Mouse (Mus musculus) midbrain, embryonic 12.5 days (tissue): Measurements from ENCODE around the gene Fyn. TPM values are rescaled to one million over a fixed set of nuclear protein-coding genes. Genes with fewer than 3 reads are reported as not detected.

Experiments used
- ATAC-seq: fragments of 200-750 bp; cut with Nextera tagmentation; 2 replicates; pipeline ENCODE4 v1.8.0; 2017; ENCODE audit warnings: low read depth, moderate TSS enrichment, moderate library complexity; ENCODE audit not compliant: low FRiP score
- H3K27ac ChIP-seq: fragments of 300-500 bp; sonication (generic); replicated peaks from 2 replicates; pipeline ENCODE4 v1.5.1; 2016; ENCODE audit warnings: mild to moderate bottlenecking
- H3K27me3 ChIP-seq: fragments of 300-500 bp; sonication (generic); 2 replicates; pipeline ENCODE4 v1.6.1; 2016; ENCODE audit warnings: mild to moderate bottlenecking
- H3K36me3 ChIP-seq: fragments of 300-500 bp; sonication (generic); 2 replicates; pipeline ENCODE4 v1.6.1; 2016
- H3K4me1 ChIP-seq: fragments of 300-500 bp; sonication (generic); 2 replicates; pipeline ENCODE4 v1.6.1; 2016
- H3K4me2 ChIP-seq: fragments of 300-500 bp; sonication (generic); replicated peaks from 2 replicates; pipeline ENCODE4 v1.6.1; 2016; ENCODE audit warnings: mild to moderate bottlenecking, moderate library complexity
- H3K4me3 ChIP-seq: fragments of 300-500 bp; sonication (generic); 2 replicates; pipeline ENCODE4 v1.5.1; 2016; ENCODE audit warnings: mild to moderate bottlenecking
- H3K9ac ChIP-seq: fragments of 300-500 bp; sonication (generic); replicated peaks from 2 replicates; pipeline ENCODE4 v1.6.1; 2016; ENCODE audit warnings: mild to moderate bottlenecking, moderate library complexity
- H3K9me3 ChIP-seq: fragments of 300-500 bp; sonication (generic); 2 replicates; pipeline ENCODE4 v1.6.1; 2016; ENCODE audit warnings: mild to moderate bottlenecking
- WGBS: fragments of 180-500 bp; shearing (Covaris S2); methylation state at CpG from one replicate; pipeline ENCODE4 v1.1.7; 2016; 5-methylcytosine and 5-hydroxymethylcytosine counted together
- polyA plus RNA-seq: library from polyadenylated mRNA; unstranded; fragments of >200 nt; fragmentation: Nextera tagmentation; extraction: Ambion mirVana; gene quantifications from 2 replicates; pipeline ENCODE4 v1.2.1, GENCODE M21; 2016

Fyn gene
- polyA plus RNA-seq, 1 experiment from 2014 or later: 52.7 TPM

GRCm38 (mm10) chr10:39520123-39520989 lies 151.7 kb downstream of the Fyn start:
- peaks cover 19% of the 10 kb centered on the region for H3K36me3 ChIP-seq
- H3K27me3 ChIP-seq: no peaks in the 10 kb centered on the region
- peak; percentile 72 for ATAC-seq
- H3K4me3 ChIP-seq: no peak overlapping the region
- WGBS: 58% methylated on average over 9 of the region's 9 CpGs
- 0 out of 2 replicates have a peak overlapping the region, but pooled peaks have one; percentile 15 for H3K27ac ChIP-seq
- H3K4me2 ChIP-seq: no peak overlapping the region
- peaks cover 52% of the 10 kb centered on the region for H3K4me1 ChIP-seq
- H3K9ac ChIP-seq: no peak overlapping the region
- no peaks in the 10 kb centered on the region for H3K9me3 ChIP-seq

GRCm38 (mm10) chr10:39521327-39521726 lies 152.7 kb downstream of the Fyn start:
- Histone ChIP-seq H3K4me2 (no peak overlapping the region), H3K4me3 (no peak overlapping the region), H3K27me3 (no peaks in the 10 kb centered on the region), H3K36me3 (peaks cover 19% of the 10 kb centered on the region; the same call in 1 of the 2 replicates), H3K4me1 (peaks cover 55% of the 10 kb centered on the region), H3K9ac (no peak overlapping the region), H3K9me3 (no peaks in the 10 kb centered on the region), H3K27ac (no peak overlapping the region)
- WGBS: 87% methylated on average over 1 of the region's 1 CpGs
- no peak for ATAC-seq

- Histone ChIP-seq H3K9ac (no peak overlapping the region), H3K4me1 (peaks cover 56% of the 10 kb centered on the region), H3K27ac (no peak overlapping the region), H3K27me3 (no peaks in the 10 kb centered on the region), H3K4me2 (no peak overlapping the region), H3K36me3 (peaks cover 18% of the 10 kb centered on the region), H3K4me3 (no peak overlapping the region), H3K9me3 (no peaks in the 10 kb centered on the region)
- 88% methylated on average over 5 of the region's 5 CpGs for WGBS
- no peak for ATAC-seq
Observed at GRCm38 (mm10) chr10:39521861-39522391, 153.3 kb downstream of the Fyn start.

- 55% methylated on average over 11 of the region's 11 CpGs for WGBS
- Histone ChIP-seq H3K27me3 (no peaks in the 10 kb centered on the region), H3K9ac (no peak overlapping the region), H3K4me2 (no peak overlapping the region), H3K36me3 (peaks cover 26% of the 10 kb centered on the region), H3K27ac (peak overlapping the region; percentile 50), H3K4me3 (no peak overlapping the region), H3K9me3 (no peaks in the 10 kb centered on the region), H3K4me1 (peaks cover 48% of the 10 kb centered on the region)
- no peak for ATAC-seq
Observed at GRCm38 (mm10) chr10:39522857-39523614, 154.4 kb downstream of the Fyn start.

- Histone ChIP-seq H3K9me3 (no peaks in the 10 kb centered on the region), H3K36me3 (peaks cover 26% of the 10 kb centered on the region), H3K4me3 (no peak overlapping the region), H3K27ac (0 out of 2 replicates have a peak overlapping the region, but pooled peaks have one; percentile 31), H3K4me1 (peaks cover 44% of the 10 kb centered on the region), H3K9ac (no peak overlapping the region), H3K27me3 (no peaks in the 10 kb centered on the region), H3K4me2 (no peak overlapping the region)
- 71% methylated on average over 8 of the region's 8 CpGs for WGBS
- ATAC-seq: no peak
Observed at GRCm38 (mm10) chr10:39524355-39524754, 155.7 kb downstream of the Fyn start.

GRCm38 (mm10) chr10:39525431-39525830 lies 156.8 kb downstream of the Fyn start:
- H3K4me1 ChIP-seq: peaks cover 39% of the 10 kb centered on the region
- ATAC-seq: no peak
- WGBS: 86% methylated on average over 13 of the region's 13 CpGs
- H3K27ac ChIP-seq: no peak overlapping the region
- H3K9me3 ChIP-seq: no peaks in the 10 kb centered on the region
- no peak overlapping the region for H3K4me3 ChIP-seq
- no peaks in the 10 kb centered on the region for H3K27me3 ChIP-seq
- peaks cover 31% of the 10 kb centered on the region for H3K36me3 ChIP-seq
- H3K4me2 ChIP-seq: no peak overlapping the region
- H3K9ac ChIP-seq: no peak overlapping the region

- Histone ChIP-seq H3K27ac (0 out of 2 replicates have a peak overlapping the region, but pooled peaks have one; percentile 15), H3K9me3 (no peaks in the 10 kb centered on the region), H3K4me3 (no peak overlapping the region), H3K9ac (no peak overlapping the region), H3K27me3 (no peaks in the 10 kb centered on the region), H3K36me3 (peaks cover 31% of the 10 kb centered on the region), H3K4me1 (peaks cover 36% of the 10 kb centered on the region), H3K4me2 (no peak overlapping the region)
- 19% methylated on average over 5 of the region's 5 CpGs for WGBS
- no peak for ATAC-seq
Observed at GRCm38 (mm10) chr10:39527113-39527512, 158.5 kb downstream of the Fyn start.

- H3K27me3 ChIP-seq: no peaks in the 10 kb centered on the region
- peaks cover 30% of the 10 kb centered on the region for H3K4me1 ChIP-seq
- H3K9me3 ChIP-seq: no peaks in the 10 kb centered on the region
- peaks cover 38% of the 10 kb centered on the region for H3K36me3 ChIP-seq
- H3K27ac ChIP-seq: peak overlapping the region; percentile 56
- 67% methylated on average over 14 of the region's 14 CpGs for WGBS
- H3K9ac ChIP-seq: 0 out of 2 replicates have a peak overlapping the region, but pooled peaks have one; percentile 24
- ATAC-seq: no peak
- H3K4me3 ChIP-seq: no peak overlapping the region
- no peak overlapping the region for H3K4me2 ChIP-seq
Observed at GRCm38 (mm10) chr10:39529179-39529578, 160.5 kb downstream of the Fyn start.

- WGBS: 57% methylated on average over 20 of the region's 20 CpGs
- no peak overlapping the region for H3K4me3 ChIP-seq
- ATAC-seq: no peak
- no peak overlapping the region for H3K27ac ChIP-seq
- H3K4me1 ChIP-seq: peaks cover 39% of the 10 kb centered on the region
- no peak overlapping the region for H3K9ac ChIP-seq
- H3K27me3 ChIP-seq: no peaks in the 10 kb centered on the region
- no peaks in the 10 kb centered on the region for H3K9me3 ChIP-seq
- peaks cover 29% of the 10 kb centered on the region for H3K36me3 ChIP-seq
- no peak overlapping the region for H3K4me2 ChIP-seq
Observed at GRCm38 (mm10) chr10:39532008-39532740, 163.5 kb downstream of the Fyn start.

GRCm38 (mm10) chr10:39532823-39533222 lies 164.2 kb downstream of the Fyn start:
- no peak for ATAC-seq
- Histone ChIP-seq H3K4me3 (no peak overlapping the region), H3K9ac (no peak overlapping the region), H3K9me3 (no peaks in the 10 kb centered on the region), H3K27me3 (no peaks in the 10 kb centered on the region), H3K4me1 (peaks cover 38% of the 10 kb centered on the region; the same call in 1 of the 2 replicates), H3K4me2 (no peak overlapping the region), H3K27ac (0 out of 2 replicates have a peak overlapping the region, but pooled peaks have one; percentile 15), H3K36me3 (peaks cover 27% of the 10 kb centered on the region)
- WGBS: 54% methylated on average over 7 of the region's 7 CpGs

- H3K36me3 ChIP-seq: peaks cover 27% of the 10 kb centered on the region
- no peaks in the 10 kb centered on the region for H3K9me3 ChIP-seq
- no peak overlapping the region for H3K9ac ChIP-seq
- peaks cover 42% of the 10 kb centered on the region; the same call in 1 of the 2 replicates for H3K4me1 ChIP-seq
- WGBS: 56% methylated on average over 9 of the region's 9 CpGs
- no peak overlapping the region for H3K4me3 ChIP-seq
- peak overlapping the region; percentile 67 for H3K27ac ChIP-seq
- ATAC-seq: peak; percentile 60
- no peak overlapping the region for H3K4me2 ChIP-seq
- no peaks in the 10 kb centered on the region for H3K27me3 ChIP-seq
Observed at GRCm38 (mm10) chr10:39534324-39535026, 165.8 kb downstream of the Fyn start.
